Mouse (Mus musculus): ENCODE measurements around the gene Rnase11. TPM values are rescaled to one million over a fixed set of nuclear protein-coding genes. Genes with fewer than 3 reads are reported as not detected.

The Rnase11 gene
- polyA plus RNA-seq, 1 experiment from 2014 or later: not detected

GRCm38 (mm10) chr14:51090921-51091900 is 41.2 kb upstream of the Rnase11 start, which contains the start of the genes Rnase4 and Ang:
Rnase4 (plus strand) TSS chr14:51091077.
Ang (plus strand) TSS chr14:51091150.
- WGBS: 11% methylated on average over 33 of the region's 33 CpGs
- H3K27me3 ChIP-seq (ENCODE audit: control insufficient read depth, insufficient read depth, low read length): no peaks in the 10 kb centered on the region
- peak within 1 kb of the TSS; percentile 56 for H3K4me3 ChIP-seq (ENCODE audit: low read depth, low read length)
- ATAC-seq (ENCODE audit: low FRiP score) (peak; percentile 26), DNase-seq (ENCODE audit: low spot score) (peak; percentile 72)
- H3K9me3 ChIP-seq (ENCODE audit: control insufficient read depth, low read length): no peaks in the 10 kb centered on the region
- peak within 1 kb of the TSS; percentile 61 for H3K4me2 ChIP-seq (replicated peaks; ENCODE audit: low read depth, low read length)
- H3K36me3 ChIP-seq (ENCODE audit: control insufficient read depth, insufficient read depth, low read length): no peaks in the 10 kb centered on the region
- H3K27ac ChIP-seq (ENCODE audit: low read depth, low read length): peak within 1 kb of the TSS; percentile 58
- peak within 1 kb of the TSS; percentile 50 for H3K9ac ChIP-seq (ENCODE audit: low read depth, low read length)
- no peaks in the 10 kb centered on the region for H3K4me1 ChIP-seq (replicated peaks; ENCODE audit: control insufficient read depth, insufficient read depth, low read length)

- H3K9ac ChIP-seq (ENCODE audit: low read depth, low read length): peak overlapping the region; percentile 28
- H3K27me3 ChIP-seq (ENCODE audit: control insufficient read depth, insufficient read depth, low read length): no peaks in the 10 kb centered on the region
- H3K36me3 ChIP-seq (ENCODE audit: control insufficient read depth, insufficient read depth, low read length): no peaks in the 10 kb centered on the region
- no peaks in the 10 kb centered on the region for H3K9me3 ChIP-seq (ENCODE audit: control insufficient read depth, low read length)
- DNase-seq (ENCODE audit: low spot score): peak; percentile 91
- WGBS: under 1% methylated on average over 27 of the region's 27 CpGs
- ATAC-seq (ENCODE audit: low FRiP score): peak; percentile 57
- H3K4me1 ChIP-seq (replicated peaks; ENCODE audit: control insufficient read depth, insufficient read depth, low read length): no peaks in the 10 kb centered on the region
- peak overlapping the region; percentile 56 for H3K4me3 ChIP-seq (ENCODE audit: low read depth, low read length)
- peak overlapping the region; percentile 58 for H3K27ac ChIP-seq (ENCODE audit: low read depth, low read length)
- peak overlapping the region; percentile 61 for H3K4me2 ChIP-seq (replicated peaks; ENCODE audit: low read depth, low read length)
Measured at GRCm38 (mm10) chr14:51090077-51090781, 40.3 kb upstream of the Rnase11 start.

GRCm38 (mm10) chr14:51089674-51090076 is 39.7 kb upstream of the Rnase11 start:
- no peaks in the 10 kb centered on the region for H3K4me1 ChIP-seq (replicated peaks; ENCODE audit: control insufficient read depth, insufficient read depth, low read length)
- H3K9ac ChIP-seq (ENCODE audit: low read depth, low read length): peak overlapping the region; percentile 28
- H3K27me3 ChIP-seq (ENCODE audit: control insufficient read depth, insufficient read depth, low read length): no peaks in the 10 kb centered on the region
- peak overlapping the region; percentile 56 for H3K4me3 ChIP-seq (ENCODE audit: low read depth, low read length)
- under 1% methylated on average over 15 of the region's 15 CpGs for WGBS
- no peaks in the 10 kb centered on the region for H3K36me3 ChIP-seq (ENCODE audit: control insufficient read depth, insufficient read depth, low read length)
- no peak for DNase-seq (ENCODE audit: low spot score)
- H3K4me2 ChIP-seq (replicated peaks; ENCODE audit: low read depth, low read length): peak overlapping the region; percentile 61
- H3K27ac ChIP-seq (ENCODE audit: low read depth, low read length): peak overlapping the region; percentile 58
- ATAC-seq (ENCODE audit: low FRiP score): no peak
- H3K9me3 ChIP-seq (ENCODE audit: control insufficient read depth, low read length): no peaks in the 10 kb centered on the region

GRCm38 (mm10) chr14:51088970-51089673 is 39.2 kb upstream of the Rnase11 start:
- no peaks in the 10 kb centered on the region for H3K27me3 ChIP-seq (ENCODE audit: control insufficient read depth, insufficient read depth, low read length)
- no peak overlapping the region for H3K27ac ChIP-seq (ENCODE audit: low read depth, low read length)
- peak overlapping the region; percentile 61 for H3K4me2 ChIP-seq (replicated peaks; ENCODE audit: low read depth, low read length)
- peak overlapping the region; percentile 56 for H3K4me3 ChIP-seq (ENCODE audit: low read depth, low read length)
- H3K9ac ChIP-seq (ENCODE audit: low read depth, low read length): peak overlapping the region; percentile 37
- DNase-seq (ENCODE audit: low spot score) (peak; percentile 98), ATAC-seq (ENCODE audit: low FRiP score) (peak; percentile 92)
- WGBS: 1% methylated on average over 34 of the region's 34 CpGs
- H3K36me3 ChIP-seq (ENCODE audit: control insufficient read depth, insufficient read depth, low read length): no peaks in the 10 kb centered on the region
- no peaks in the 10 kb centered on the region for H3K4me1 ChIP-seq (replicated peaks; ENCODE audit: control insufficient read depth, insufficient read depth, low read length)
- H3K9me3 ChIP-seq (ENCODE audit: control insufficient read depth, low read length): no peaks in the 10 kb centered on the region

- H3K4me3 ChIP-seq (ENCODE audit: low read depth, low read length): peak overlapping the region; percentile 56
- H3K27me3 ChIP-seq (ENCODE audit: control insufficient read depth, insufficient read depth, low read length): 0 out of 2 replicates have a peak, but pooled peaks cover 2% of the 10 kb centered on the region
- DNase-seq (ENCODE audit: low spot score): peak; percentile 86
- H3K9ac ChIP-seq (ENCODE audit: low read depth, low read length): peak overlapping the region; percentile 37
- ATAC-seq (ENCODE audit: low FRiP score): peak; percentile 48
- no peaks in the 10 kb centered on the region for H3K4me1 ChIP-seq (replicated peaks; ENCODE audit: control insufficient read depth, insufficient read depth, low read length)
- no peak overlapping the region for H3K27ac ChIP-seq (ENCODE audit: low read depth, low read length)
- no peaks in the 10 kb centered on the region for H3K36me3 ChIP-seq (ENCODE audit: control insufficient read depth, insufficient read depth, low read length)
- peak overlapping the region; percentile 61 for H3K4me2 ChIP-seq (replicated peaks; ENCODE audit: low read depth, low read length)
- under 1% methylated on average over 23 of the region's 23 CpGs for WGBS
- H3K9me3 ChIP-seq (ENCODE audit: control insufficient read depth, low read length): no peaks in the 10 kb centered on the region
Measured at GRCm38 (mm10) chr14:51088166-51088969, 38.4 kb upstream of the Rnase11 start.

- WGBS: 10% methylated on average over 9 of the region's 9 CpGs
- Histone ChIP-seq H3K27me3 (ENCODE audit: control insufficient read depth, insufficient read depth, low read length) (0 out of 2 replicates have a peak, but pooled peaks cover 2% of the 10 kb centered on the region), H3K27ac (ENCODE audit: low read depth, low read length) (no peak overlapping the region), H3K4me2 (replicated peaks; ENCODE audit: low read depth, low read length) (peak overlapping the region; percentile 61), H3K4me1 (replicated peaks; ENCODE audit: control insufficient read depth, insufficient read depth, low read length) (no peaks in the 10 kb centered on the region), H3K9ac (ENCODE audit: low read depth, low read length) (no peak overlapping the region), H3K4me3 (ENCODE audit: low read depth, low read length) (peak overlapping the region; percentile 56), H3K9me3 (ENCODE audit: control insufficient read depth, low read length) (no peaks in the 10 kb centered on the region), H3K36me3 (ENCODE audit: control insufficient read depth, insufficient read depth, low read length) (no peaks in the 10 kb centered on the region)
- peak; percentile 21 for DNase-seq (ENCODE audit: low spot score)
- ATAC-seq (ENCODE audit: low FRiP score): no peak
Measured at GRCm38 (mm10) chr14:51087762-51088161, 37.8 kb upstream of the Rnase11 start.

GRCm38 (mm10) chr14:51085911-51086310 is 35.9 kb upstream of the Rnase11 start:
- no peak for ATAC-seq (ENCODE audit: low FRiP score)
- Histone ChIP-seq H3K9me3 (ENCODE audit: control insufficient read depth, low read length) (no peaks in the 10 kb centered on the region), H3K4me1 (replicated peaks; ENCODE audit: control insufficient read depth, insufficient read depth, low read length) (no peaks in the 10 kb centered on the region), H3K27me3 (ENCODE audit: control insufficient read depth, insufficient read depth, low read length) (0 out of 2 replicates have a peak, but pooled peaks cover 2% of the 10 kb centered on the region), H3K9ac (ENCODE audit: low read depth, low read length) (no peak overlapping the region), H3K4me3 (ENCODE audit: low read depth, low read length) (no peak overlapping the region), H3K27ac (ENCODE audit: low read depth, low read length) (no peak overlapping the region), H3K36me3 (ENCODE audit: control insufficient read depth, insufficient read depth, low read length) (no peaks in the 10 kb centered on the region), H3K4me2 (replicated peaks; ENCODE audit: low read depth, low read length) (no peak overlapping the region)
- WGBS: 82% methylated on average over 4 of the region's 4 CpGs
- DNase-seq (ENCODE audit: low spot score): no peak

Measured in hindbrain, embryonic 11.5 days (tissue).